Mouse (Mus musculus) erythroblast, embryonic 14.5 days (primary cell): Measurements from ENCODE around the gene Lsm10.

Experiments used
- GATA1 ChIP-seq: IDR thresholded peaks from 2 replicates; pipeline ENCODE4 v1.6.1; 2012; ENCODE audit warnings: low read length, inconsistent platforms, mixed read lengths
- TAL1 ChIP-seq: IDR thresholded peaks from 3 replicates; pipeline ENCODE4 v1.6.1; 2012; ENCODE audit warnings: low read length, inconsistent platforms, mixed read lengths

DNA sequence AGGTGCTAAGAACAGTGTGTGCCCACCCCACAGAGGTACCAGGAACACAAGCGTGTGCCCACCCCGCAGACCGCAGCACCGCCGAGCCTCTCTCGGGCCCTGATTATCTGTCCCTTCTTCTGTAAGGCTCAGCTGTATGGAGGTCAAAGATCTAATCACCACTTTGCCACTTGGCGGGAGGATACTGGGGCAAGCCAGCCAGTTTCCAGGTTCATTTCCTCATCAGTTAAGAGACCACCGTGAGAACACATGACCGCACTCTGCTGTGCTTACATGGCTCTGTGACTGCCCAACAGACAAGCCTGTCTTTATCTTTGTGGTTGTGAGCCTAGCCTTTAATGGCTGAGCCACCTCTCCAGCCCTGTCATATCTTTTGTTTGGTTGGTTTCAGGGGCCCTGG is 13.4 kb upstream of the Lsm10 start:
- no peak for TF ChIP-seq TAL1
- TF ChIP-seq GATA1, result no peak
